Mouse (Mus musculus) intestine, postnatal 0 days (tissue): Measurements from ENCODE around the gene Psip1. TPM values are rescaled to one million over a fixed set of nuclear protein-coding genes. Genes with fewer than 3 reads are reported as not detected.
"Not testable (repeated sequence)": the region's sequence is repeated elsewhere in the genome, so short reads cannot be mapped to it uniquely, and the experiment has no call there.

Source experiments
- ATAC-seq: fragments of 200-750 bp; cut with Nextera tagmentation; 2 replicates; pipeline ENCODE4 v1.8.0; 2017; ENCODE audit warnings: mild to moderate bottlenecking, moderate TSS enrichment, moderate library complexity
- H3K27ac ChIP-seq: fragments of 300-500 bp; sonication (generic); 2 replicates; pipeline ENCODE4 v1.5.1; 2014; ENCODE audit warnings: mild to moderate bottlenecking, low read depth, low read length, moderate library complexity
- H3K27me3 ChIP-seq: fragments of 300-500 bp; sonication (generic); replicated peaks from 2 replicates; pipeline ENCODE4 v1.6.1; 2014; ENCODE audit warnings: low read length, mixed read lengths; ENCODE audit not compliant: control insufficient read depth, insufficient read depth
- H3K36me3 ChIP-seq: fragments of 300-500 bp; sonication (generic); 2 replicates; pipeline ENCODE4 v1.6.1; 2014; ENCODE audit warnings: mild to moderate bottlenecking, moderate library complexity; ENCODE audit not compliant: control insufficient read depth, insufficient read depth
- H3K4me1 ChIP-seq: fragments of 300-500 bp; sonication (generic); replicated peaks from 2 replicates; pipeline ENCODE4 v1.6.1; 2014; ENCODE audit warnings: antibody characterized with exemption, low read length, mixed read lengths; ENCODE audit not compliant: control insufficient read depth, insufficient read depth
- H3K4me2 ChIP-seq: fragments of 300-500 bp; sonication (generic); replicated peaks from 2 replicates; pipeline ENCODE4 v1.6.1; 2014; ENCODE audit warnings: low read depth, mild to moderate bottlenecking, moderate library complexity
- H3K4me3 ChIP-seq: fragments of 300-500 bp; sonication (generic); 2 replicates; pipeline ENCODE4 v1.5.1; 2014; ENCODE audit warnings: low read depth, low read length
- H3K9ac ChIP-seq: fragments of 300-500 bp; sonication (generic); 2 replicates; pipeline ENCODE4 v1.6.1; 2014; ENCODE audit warnings: mild to moderate bottlenecking, low read depth, low read length
- H3K9me3 ChIP-seq: fragments of 300-500 bp; sonication (generic); 2 replicates; pipeline ENCODE4 v1.6.1; 2016; ENCODE audit warnings: mixed run types; ENCODE audit not compliant: control insufficient read depth
- CTCF ChIP-seq: sonication (generic); IDR thresholded peaks from 2 replicates; pipeline ENCODE4 v1.5.1; 2016; ENCODE audit warnings: low read depth, mild to moderate bottlenecking, control low read depth, antibody characterized with exemption, moderate library complexity
- WGBS: fragments of 180-500 bp; shearing (Covaris S2); extraction: QIAGEN DNeasy Blood & Tissue Kit; methylation state at CpG from one replicate; pipeline ENCODE4 v1.1.7; 2014; 5-methylcytosine and 5-hydroxymethylcytosine counted together
- polyA plus RNA-seq: library from polyadenylated mRNA; unstranded; fragments of >200 nt; fragmentation: Nextera tagmentation; extraction: Ambion mirVana; gene quantifications from 2 replicates; pipeline ENCODE4 v1.2.1, GENCODE M21; 2015

Psip1 gene
- polyA plus RNA-seq, 1 experiment from 2014 or later, result 32.1 TPM

GRCm38 (mm10) chr4:83511083-83511482 lies 24.8 kb upstream of the Psip1 start:
- no peak for ATAC-seq
- no peak overlapping the region for H3K27ac ChIP-seq
- 77% methylated on average over 8 of the region's 8 CpGs for WGBS
- H3K4me1 ChIP-seq, result no peaks in the 10 kb centered on the region
- H3K4me3 ChIP-seq, result no peak overlapping the region
- no peak overlapping the region for H3K4me2 ChIP-seq
- no peaks in the 10 kb centered on the region for H3K27me3 ChIP-seq
- H3K9ac ChIP-seq, result no peak overlapping the region
- H3K9me3 ChIP-seq, result no peaks in the 10 kb centered on the region
- no peaks in the 10 kb centered on the region for H3K36me3 ChIP-seq
- no peak for TF ChIP-seq CTCF

- Histone ChIP-seq H3K9ac (no peak overlapping the region), H3K27ac (no peak overlapping the region), H3K9me3 (no peaks in the 10 kb centered on the region), H3K27me3 (no peaks in the 10 kb centered on the region), H3K4me1 (no peaks in the 10 kb centered on the region), H3K36me3 (no peaks in the 10 kb centered on the region), H3K4me3 (no peak overlapping the region), H3K4me2 (no peak overlapping the region)
- 37% methylated on average over 2 of the region's 2 CpGs for WGBS
- no peak for ATAC-seq
- TF ChIP-seq CTCF, result no peak
Observed at GRCm38 (mm10) chr4:83509600-83509999, 23.3 kb upstream of the Psip1 start.

GRCm38 (mm10) chr4:83501037-83501430 lies 14.8 kb upstream of the Psip1 start:
- WGBS, result 48% methylated on average over 7 of the region's 7 CpGs
- no peak for ATAC-seq
- Histone ChIP-seq H3K4me3 (no peak overlapping the region), H3K4me1 (no peaks in the 10 kb centered on the region), H3K4me2 (no peak overlapping the region), H3K27ac (no peak overlapping the region), H3K9ac (no peak overlapping the region), H3K27me3 (no peaks in the 10 kb centered on the region), H3K9me3 (no peaks in the 10 kb centered on the region), H3K36me3 (no peaks in the 10 kb centered on the region)
- TF ChIP-seq CTCF, result no peak

GRCm38 (mm10) chr4:83500154-83501036 lies 14.1 kb upstream of the Psip1 start:
- Histone ChIP-seq H3K9ac (no peak overlapping the region), H3K4me2 (peak overlapping the region; percentile 25), H3K27me3 (no peaks in the 10 kb centered on the region), H3K9me3 (no peaks in the 10 kb centered on the region), H3K36me3 (no peaks in the 10 kb centered on the region), H3K4me1 (no peaks in the 10 kb centered on the region), H3K27ac (no peak overlapping the region), H3K4me3 (no peak overlapping the region)
- 12% methylated on average over 22 of the region's 22 CpGs for WGBS
- no peak for ATAC-seq
- TF ChIP-seq CTCF, result no peak

- H3K4me1 ChIP-seq, ATAC-seq, H3K9ac ChIP-seq, H3K9me3 ChIP-seq, H3K4me2 ChIP-seq, H3K4me3 ChIP-seq, H3K36me3 ChIP-seq, H3K27me3 ChIP-seq, H3K27ac ChIP-seq: not testable (repeated sequence)
- WGBS, result 91% methylated on average over 5 of the region's 5 CpGs
Observed at GRCm38 (mm10) chr4:83497013-83497412, 10.8 kb upstream of the Psip1 start.

- TF ChIP-seq CTCF, result 0 out of 2 replicates have a peak, but pooled peaks have one; percentile 14
- 100% methylated on average over 1 of the region's 1 CpGs for WGBS
- no peak overlapping the region for H3K27ac ChIP-seq
- H3K9ac ChIP-seq, result no peak overlapping the region
- H3K4me3 ChIP-seq, result no peak overlapping the region
- H3K4me1 ChIP-seq, result no peaks in the 10 kb centered on the region
- H3K4me2 ChIP-seq, result no peak overlapping the region
- no peak for ATAC-seq
- no peaks in the 10 kb centered on the region for H3K27me3 ChIP-seq
- H3K9me3 ChIP-seq, result no peaks in the 10 kb centered on the region
- H3K36me3 ChIP-seq, result no peaks in the 10 kb centered on the region
Observed at GRCm38 (mm10) chr4:83493112-83493511, 6.9 kb upstream of the Psip1 start.
